Mouse (Mus musculus): Measurements from ENCODE around the gene Ahdc1.

Gene Ahdc1

GRCm38 (mm10) chr4:132983664-132984512 is 27.2 kb upstream of the Ahdc1 start:
- in situ Hi-C loops (cut with MboI; ENCODE audit: low pct_unique_long_range_greater_than_20kb in 1 of 2, low sequenced_read_pairs in 2 of 2, unreplicated experiment in 1 of 2): no loop called here

GRCm38 (mm10) chr4:132988581-132989355 is 22.3 kb upstream of the Ahdc1 start:
- in situ Hi-C loops (cut with MboI; ENCODE audit: low pct_unique_long_range_greater_than_20kb in 1 of 2, low sequenced_read_pairs in 2 of 2, unreplicated experiment in 1 of 2): no loop called here

GRCm38 (mm10) chr4:132993553-132993952 is 17.5 kb upstream of the Ahdc1 start:
- in situ Hi-C loops (cut with MboI; ENCODE audit: low pct_unique_long_range_greater_than_20kb in 1 of 2, low sequenced_read_pairs in 2 of 2, unreplicated experiment in 1 of 2): loop anchor here (5.0 kb wide), 2 partner anchors 41 to 46 kb away; no protein-coding TSS in a partner anchor

GRCm38 (mm10) chr4:132997469-132998237 is 13.4 kb upstream of the Ahdc1 start:
- in situ Hi-C loops (cut with MboI; ENCODE audit: low pct_unique_long_range_greater_than_20kb in 1 of 2, low sequenced_read_pairs in 2 of 2, unreplicated experiment in 1 of 2): no loop called here

- in situ Hi-C loops (cut with MboI; ENCODE audit: low pct_unique_long_range_greater_than_20kb in 1 of 2, low sequenced_read_pairs in 2 of 2, unreplicated experiment in 1 of 2): no loop called here
Observed at GRCm38 (mm10) chr4:133002896-133003295, 8.2 kb upstream of the Ahdc1 start.

- in situ Hi-C loops (cut with MboI; ENCODE audit: low pct_unique_long_range_greater_than_20kb in 1 of 2, low sequenced_read_pairs in 2 of 2, unreplicated experiment in 1 of 2): no loop called here
Observed at GRCm38 (mm10) chr4:133003316-133004018, 7.6 kb upstream of the Ahdc1 start.

GRCm38 (mm10) chr4:133005233-133005632 is 5.8 kb upstream of the Ahdc1 start:
- in situ Hi-C loops (cut with MboI; ENCODE audit: low pct_unique_long_range_greater_than_20kb in 1 of 2, low sequenced_read_pairs in 2 of 2, unreplicated experiment in 1 of 2): loop anchor here in 1 of 2 experiments (5.0 kb wide), 1 partner anchor 52 kb away; no protein-coding TSS in a partner anchor

- in situ Hi-C loops (cut with MboI; ENCODE audit: low pct_unique_long_range_greater_than_20kb in 1 of 2, low sequenced_read_pairs in 2 of 2, unreplicated experiment in 1 of 2): loop anchor here in 1 of 2 experiments (5.0 kb wide), 1 partner anchor 51 kb away; no protein-coding TSS in a partner anchor
Observed at GRCm38 (mm10) chr4:133005885-133006451, 5.1 kb upstream of the Ahdc1 start.

- in situ Hi-C loops (cut with MboI; ENCODE audit: low pct_unique_long_range_greater_than_20kb in 1 of 2, low sequenced_read_pairs in 2 of 2, unreplicated experiment in 1 of 2): loop anchor here in 1 of 2 experiments (5.0 kb wide), 1 partner anchor 50 kb away; no protein-coding TSS in a partner anchor
Observed at GRCm38 (mm10) chr4:133007513-133008380, 3.3 kb upstream of the Ahdc1 start.

- in situ Hi-C loops (cut with MboI; ENCODE audit: low pct_unique_long_range_greater_than_20kb in 1 of 2, low sequenced_read_pairs in 2 of 2, unreplicated experiment in 1 of 2): loop anchor here in 1 of 2 experiments (5.0 kb wide), 1 partner anchor 48 kb away; no protein-coding TSS in a partner anchor
Observed at GRCm38 (mm10) chr4:133009131-133009530, 1.9 kb upstream of the Ahdc1 start.

- in situ Hi-C loops (cut with MboI; ENCODE audit: low pct_unique_long_range_greater_than_20kb in 1 of 2, low sequenced_read_pairs in 2 of 2, unreplicated experiment in 1 of 2): loop anchor here in 1 of 2 experiments (5.0 kb wide), 1 partner anchor 48 kb away; no protein-coding TSS in a partner anchor
Observed at GRCm38 (mm10) chr4:133009676-133010075, 1.4 kb upstream of the Ahdc1 start.

- in situ Hi-C loops (cut with MboI; ENCODE audit: low pct_unique_long_range_greater_than_20kb in 1 of 2, low sequenced_read_pairs in 2 of 2, unreplicated experiment in 1 of 2): no loop called here
Observed at GRCm38 (mm10) chr4:133010611-133011010, 449 bp upstream of the Ahdc1 start.

GRCm38 (mm10) chr4:133011821-133012775 is 1.0 kb downstream of the Ahdc1 start:
- in situ Hi-C loops (cut with MboI; ENCODE audit: low pct_unique_long_range_greater_than_20kb in 1 of 2, low sequenced_read_pairs in 2 of 2, unreplicated experiment in 1 of 2): no loop called here

GRCm38 (mm10) chr4:133012776-133013265 is 1.8 kb downstream of the Ahdc1 start:
- in situ Hi-C loops (cut with MboI; ENCODE audit: low pct_unique_long_range_greater_than_20kb in 1 of 2, low sequenced_read_pairs in 2 of 2, unreplicated experiment in 1 of 2): no loop called here

- in situ Hi-C loops (cut with MboI; ENCODE audit: low pct_unique_long_range_greater_than_20kb in 1 of 2, low sequenced_read_pairs in 2 of 2, unreplicated experiment in 1 of 2): no loop called here
Observed at GRCm38 (mm10) chr4:133013266-133013891, 2.3 kb downstream of the Ahdc1 start.
